Mouse (Mus musculus) embryonic fibroblast, embryonic 13.5 days (primary cell): ENCODE results near the gene Pex12.

ENCODE experiments used
- CTCF ChIP-seq: IDR thresholded peaks from 2 replicates; pipeline ENCODE4 v1.5.1; 2011; ENCODE audit warnings: mild to moderate bottlenecking, control low read depth, low read length, moderate library complexity, borderline replicate concordance; ENCODE audit not compliant: insufficient read depth
- POLR2A ChIP-seq: IDR thresholded peaks from 2 replicates; pipeline ENCODE4 v1.6.1; 2011; ENCODE audit warnings: low read depth, mild to moderate bottlenecking, control low read depth, low read length, moderate library complexity

DNA sequence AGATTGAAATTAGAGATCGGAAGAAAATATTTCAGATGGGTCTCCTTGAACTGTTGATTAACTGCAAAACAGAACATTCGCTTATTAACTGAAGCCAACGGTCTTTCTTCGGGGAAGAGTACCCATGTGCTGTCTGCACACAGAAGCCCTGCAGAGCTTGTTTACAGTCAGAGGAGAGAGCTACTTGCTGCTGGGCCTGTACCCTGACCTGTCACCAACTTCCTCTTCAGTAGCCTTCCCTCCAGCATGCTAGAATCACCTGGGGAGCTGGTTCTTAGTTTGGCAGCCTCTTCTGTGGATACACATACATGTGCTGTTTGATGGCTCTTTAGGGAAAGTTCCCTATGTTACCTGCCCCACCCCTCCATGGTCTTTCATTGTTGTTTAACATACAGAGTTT, 16.8 kb downstream of the Pex12 start:
- TF ChIP-seq CTCF (no peak), POLR2A (no peak)
